Mouse (Mus musculus) ES-CJ7 (cell line): ENCODE data around the gene Gpn2.

Source experiments
- DNase-seq: peaks from one replicate; pipeline ENCODE4 v3.0.0; 2011; ENCODE audit warnings: low read depth, low spot score

Gene Gpn2

DNA sequence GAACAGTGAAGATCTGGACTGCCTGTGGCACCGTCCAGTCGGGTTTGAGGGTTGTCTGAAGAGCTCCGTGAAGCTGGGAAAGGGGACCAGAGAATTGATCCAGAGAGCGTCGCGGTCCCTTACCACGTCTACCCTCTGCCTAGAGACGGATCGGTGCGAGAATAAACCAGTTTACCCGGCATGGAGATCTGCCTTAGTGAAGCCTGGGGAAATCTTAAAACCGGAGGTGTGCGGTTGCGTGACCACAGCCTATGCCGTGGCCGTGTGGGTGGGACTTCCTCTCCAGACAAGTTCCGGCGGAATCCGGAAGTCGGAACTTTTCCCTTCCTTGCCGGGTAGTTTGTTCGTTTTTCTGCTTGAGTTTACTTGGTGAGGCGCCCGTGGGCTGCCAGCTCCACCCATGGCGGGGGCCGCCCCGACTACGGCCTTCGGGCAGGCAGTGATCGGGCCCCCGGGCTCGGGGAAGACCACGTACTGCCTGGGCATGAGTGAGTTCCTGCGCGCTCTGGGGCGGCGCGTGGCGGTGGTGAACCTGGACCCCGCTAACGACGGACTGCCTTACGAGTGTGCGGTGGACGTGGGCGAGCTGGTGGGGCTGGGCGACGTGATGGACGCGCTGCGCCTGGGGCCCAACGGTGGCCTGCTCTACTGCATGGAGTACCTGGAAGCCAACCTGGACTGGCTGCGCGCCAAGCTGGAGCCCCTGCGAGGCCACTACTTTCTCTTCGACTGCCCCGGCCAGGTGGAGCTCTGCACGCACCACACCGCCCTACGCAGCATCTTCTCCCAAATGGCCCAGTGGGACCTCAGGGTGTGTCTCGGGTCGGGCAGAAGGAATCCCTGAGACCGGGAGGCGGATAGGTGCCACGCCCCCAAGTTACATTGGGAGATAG, at the start of gene Gpn2:
Gpn2 (plus strand) TSS at position 304 of the 893 bp plus-strand sequence.
- peak; percentile 89 for DNase-seq

DNA sequence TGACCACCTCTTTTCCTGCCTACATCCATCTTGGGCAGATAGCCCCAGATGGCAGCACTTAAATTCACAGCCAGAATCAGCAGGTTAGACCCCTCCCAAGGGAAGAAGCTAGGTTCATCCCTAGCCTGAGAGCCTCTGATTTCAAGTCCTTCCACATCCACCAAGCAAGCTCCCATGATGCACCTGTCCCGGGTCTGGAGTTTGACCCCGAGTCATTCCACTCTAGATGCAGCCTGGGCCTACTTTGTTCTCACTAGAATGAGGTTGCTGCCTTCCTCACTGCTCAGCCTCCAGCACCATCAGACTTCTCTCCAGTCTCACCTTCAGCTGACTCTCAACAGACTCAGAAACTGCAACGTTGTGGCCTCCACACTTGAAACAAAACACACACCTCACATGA, 48.1 kb upstream of the Gpn2 start:
- no peak for DNase-seq

DNA sequence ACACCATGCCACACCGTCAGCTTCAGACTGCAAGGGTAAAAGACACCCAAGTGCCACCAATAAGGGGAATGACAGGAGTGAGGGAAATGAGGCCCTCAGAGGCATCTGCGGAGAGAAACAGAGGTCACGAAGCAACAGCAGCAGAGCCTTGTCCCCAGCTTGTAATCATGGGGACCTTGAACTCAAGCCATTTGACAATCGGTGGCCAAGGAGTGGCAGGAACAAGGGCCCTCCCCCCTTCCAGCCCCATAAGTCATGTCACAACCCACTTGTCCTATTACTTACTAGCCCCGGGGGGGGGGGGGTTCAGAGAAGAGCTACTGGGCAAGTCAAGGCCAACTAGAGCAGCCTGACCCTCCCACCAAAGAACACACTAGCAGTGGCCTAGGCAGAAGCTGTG, 47.5 kb upstream of the Gpn2 start:
- DNase-seq, result no peak

DNA sequence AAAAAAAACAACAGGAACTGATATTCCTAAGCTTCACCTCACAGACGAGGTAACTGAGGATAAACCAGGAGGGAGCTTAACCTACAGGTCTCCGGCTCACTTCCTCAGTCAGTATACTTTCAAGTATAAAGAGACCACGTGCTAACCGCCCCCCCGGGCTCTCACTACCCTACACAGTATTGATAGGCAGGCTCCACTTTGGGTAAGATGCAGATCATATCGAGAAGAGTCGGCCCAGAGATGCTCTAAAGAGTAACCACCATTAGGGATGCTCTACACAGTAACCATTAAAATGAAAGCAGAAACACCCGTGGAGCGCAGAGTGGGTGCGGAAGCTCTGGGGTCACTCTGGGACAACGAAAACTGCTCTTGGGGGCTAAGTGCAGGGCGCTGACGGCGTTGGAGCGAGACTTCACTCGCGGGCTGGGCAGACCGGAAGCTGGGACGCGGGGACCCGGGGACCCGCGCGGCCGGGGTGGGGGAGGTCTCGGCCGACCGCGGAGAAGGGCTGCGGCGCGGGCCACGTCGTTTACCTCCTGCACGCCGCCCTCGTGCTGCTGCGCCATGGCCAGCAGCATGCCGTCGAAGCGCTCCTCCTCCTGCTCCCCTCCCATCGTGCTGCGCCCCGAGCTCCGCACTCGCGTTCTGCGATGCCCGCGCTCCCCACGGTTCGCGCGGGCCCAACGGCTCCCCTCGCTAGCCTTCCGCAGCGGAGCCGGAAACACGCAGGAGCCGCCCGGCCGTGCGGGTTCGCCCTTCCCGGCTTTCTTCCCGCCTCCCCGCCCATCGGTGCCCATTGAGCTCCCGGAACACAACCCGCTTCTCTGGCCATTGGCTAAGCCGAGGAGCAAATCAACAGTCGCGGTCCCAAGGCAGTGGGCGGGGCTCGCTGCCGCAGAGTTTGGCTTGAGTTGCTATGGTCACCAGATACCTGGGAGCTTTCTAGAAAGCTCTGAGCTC, 38.6 kb upstream of the Gpn2 start, which contains the start of gene Nudc:
Nudc (minus strand) TSS at position 725 of the 960 bp plus-strand sequence.
- peak; percentile 96 for DNase-seq

DNA sequence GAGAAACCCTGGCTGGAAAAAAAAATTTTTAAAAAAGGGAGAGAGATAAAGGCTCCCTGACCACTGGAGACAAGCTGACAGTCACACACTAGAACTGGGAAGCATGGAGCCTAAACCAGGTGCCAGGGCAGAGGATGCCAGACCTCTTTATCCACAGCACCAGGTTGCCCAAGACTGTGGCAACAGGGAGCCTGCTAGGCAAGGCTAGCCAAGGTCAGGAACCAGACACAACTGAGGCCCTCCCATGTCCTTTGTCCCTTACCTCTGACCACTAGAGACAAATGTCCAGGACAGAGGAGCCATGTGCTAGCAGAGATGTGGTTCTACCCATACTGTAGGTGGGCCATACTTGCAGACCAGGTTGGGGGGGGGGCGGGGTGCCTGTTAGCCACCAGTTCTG, 32.1 kb upstream of the Gpn2 start:
- no peak for DNase-seq

DNA sequence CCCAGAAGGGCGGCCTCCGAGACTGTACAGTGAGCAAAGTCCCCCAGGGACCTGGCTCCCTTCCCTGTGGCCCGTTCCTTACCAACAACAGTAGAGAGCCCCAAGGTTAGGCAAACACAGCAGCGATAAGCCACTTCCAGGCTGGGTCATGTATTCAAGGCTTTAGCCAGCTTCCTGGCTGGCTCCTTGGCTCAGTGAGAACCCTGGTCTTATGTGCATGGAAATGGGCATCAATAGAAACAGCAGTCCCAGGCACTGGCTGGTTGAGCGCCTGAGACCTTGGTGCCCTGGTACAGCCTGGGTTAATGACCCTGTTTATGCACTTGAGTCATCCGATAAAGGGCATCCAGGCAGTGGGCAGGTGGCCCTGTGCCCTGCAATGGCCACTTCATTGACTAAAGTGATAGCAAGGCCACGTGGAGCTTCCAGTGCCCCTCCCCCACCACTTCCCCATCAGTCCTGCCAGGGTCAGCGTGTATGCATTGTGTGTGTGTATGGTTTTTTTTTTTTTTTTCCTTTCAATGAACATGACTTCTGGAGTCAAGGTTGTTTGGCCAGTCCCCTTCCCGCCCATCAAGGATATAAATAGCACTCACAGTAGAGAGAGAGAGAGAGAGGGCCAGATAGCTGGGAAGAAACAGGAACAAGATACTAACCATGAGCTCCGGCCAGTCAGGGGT, 31.3 kb upstream of the Gpn2 start, which contains the start of gene Nr0b2:
Nr0b2 (plus strand) TSS at position 609 of the 680 bp plus-strand sequence.
- DNase-seq, result no peak

DNA sequence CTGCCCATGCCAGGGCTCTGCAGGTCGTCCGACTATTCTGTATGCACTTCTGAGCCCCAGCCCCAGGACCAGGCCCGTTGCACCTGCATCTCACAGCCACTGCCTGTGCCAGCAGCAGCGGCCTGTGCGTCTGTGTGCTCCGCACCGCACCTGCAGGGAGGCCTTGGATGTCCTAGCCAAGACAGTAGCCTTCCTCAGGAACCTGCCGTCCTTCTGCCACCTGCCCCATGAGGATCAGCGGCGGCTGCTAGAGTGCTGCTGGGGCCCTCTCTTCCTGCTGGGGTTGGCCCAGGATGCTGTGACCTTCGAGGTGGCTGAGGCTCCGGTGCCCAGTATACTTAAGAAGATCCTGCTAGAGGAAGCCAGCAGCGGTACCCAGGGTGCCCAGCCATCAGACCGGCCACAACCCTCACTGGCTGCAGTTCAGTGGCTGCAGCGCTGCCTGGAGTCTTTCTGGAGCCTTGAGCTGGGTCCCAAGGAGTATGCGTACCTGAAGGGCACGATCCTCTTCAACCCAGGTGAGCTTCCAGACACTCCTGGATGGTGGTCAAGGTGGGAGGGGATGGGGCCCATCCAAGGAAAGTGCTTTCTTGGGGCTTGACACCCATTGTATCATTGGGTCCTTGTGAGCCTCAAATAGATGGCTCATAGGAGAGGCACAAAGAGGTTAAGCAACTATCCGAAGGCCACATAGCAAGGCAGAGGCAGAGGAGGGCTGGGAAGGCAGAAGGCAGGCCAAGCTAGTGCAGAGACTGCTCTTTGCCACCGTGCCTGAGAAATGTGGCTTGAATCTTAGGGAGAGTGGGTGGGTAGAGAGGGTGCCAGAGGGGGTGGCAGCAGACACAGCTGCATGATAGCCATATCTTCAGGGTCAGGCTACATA, 30.5 kb upstream of the Gpn2 start:
- no peak for DNase-seq

DNA sequence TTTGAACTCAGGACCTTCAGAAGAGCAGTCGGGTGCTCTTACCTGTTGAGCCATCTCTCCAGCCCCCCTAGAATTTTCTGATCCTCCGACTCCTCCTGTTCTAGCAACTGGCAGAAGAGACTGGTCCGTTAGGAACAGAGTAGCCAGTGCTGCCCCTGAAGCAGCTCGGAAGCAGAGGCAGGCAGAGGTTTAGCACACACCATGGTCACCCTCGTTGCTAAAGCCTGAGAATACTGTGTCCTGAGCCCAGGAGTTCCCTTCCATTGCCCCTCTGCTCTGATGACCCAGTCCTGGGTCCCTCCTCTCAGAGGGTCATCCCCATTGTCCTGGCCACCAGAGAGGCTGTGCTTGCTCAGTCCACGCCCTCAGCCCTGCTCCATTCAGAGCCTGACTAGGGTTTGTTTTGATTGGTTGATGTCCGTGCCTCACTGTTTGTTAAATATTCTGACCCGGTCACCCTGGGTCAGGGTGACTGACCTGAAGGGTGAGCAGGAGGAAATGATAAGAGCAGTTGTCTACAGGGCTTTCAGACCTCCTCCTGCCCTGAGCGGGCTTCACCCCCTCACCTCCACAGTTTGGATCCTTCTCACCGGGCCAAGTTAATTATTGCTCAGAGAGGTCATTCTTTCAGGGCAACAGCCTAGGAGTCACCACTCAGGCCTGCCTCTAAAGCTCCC, 27.0 kb upstream of the Gpn2 start:
- DNase-seq, result no peak

DNA sequence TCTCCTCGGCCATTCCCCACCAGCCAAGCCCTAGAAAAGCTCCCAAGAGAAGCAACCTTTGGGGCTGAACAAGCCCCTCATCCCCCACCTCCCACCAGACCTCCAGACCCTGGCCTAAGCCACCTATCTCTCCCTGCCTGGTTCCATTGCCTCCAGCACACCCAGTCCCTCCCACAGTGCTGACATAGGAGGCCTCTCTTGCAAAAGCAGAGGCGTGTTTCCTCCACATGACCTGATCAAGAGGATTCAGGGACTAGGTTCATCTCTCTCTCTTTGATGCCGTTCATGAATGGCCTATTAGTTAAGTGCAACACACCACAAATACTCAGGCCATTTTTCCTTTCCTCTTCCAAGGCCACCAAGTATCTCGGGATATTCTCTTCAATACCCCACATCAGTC, 24.3 kb upstream of the Gpn2 start:
- no peak for DNase-seq

DNA sequence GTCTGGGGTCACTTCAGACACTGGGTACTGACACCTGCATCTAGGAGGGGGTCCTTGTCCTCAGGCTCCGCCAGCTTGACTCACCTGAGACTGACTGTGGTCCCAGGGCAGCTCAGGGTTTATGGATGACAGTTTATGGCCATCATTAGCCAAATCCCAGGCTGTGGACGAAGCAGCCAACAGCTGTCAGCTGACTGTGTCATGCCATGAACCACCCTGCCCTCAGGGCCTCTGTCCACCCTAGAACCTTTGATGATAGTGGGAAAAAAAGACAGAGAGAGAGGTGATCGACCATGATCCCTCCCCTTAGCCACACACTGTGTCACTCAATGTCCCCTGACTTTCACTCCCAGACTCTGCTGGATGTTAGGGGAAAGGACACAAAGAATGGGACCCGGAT, 22.5 kb upstream of the Gpn2 start:
- DNase-seq, result no peak

DNA sequence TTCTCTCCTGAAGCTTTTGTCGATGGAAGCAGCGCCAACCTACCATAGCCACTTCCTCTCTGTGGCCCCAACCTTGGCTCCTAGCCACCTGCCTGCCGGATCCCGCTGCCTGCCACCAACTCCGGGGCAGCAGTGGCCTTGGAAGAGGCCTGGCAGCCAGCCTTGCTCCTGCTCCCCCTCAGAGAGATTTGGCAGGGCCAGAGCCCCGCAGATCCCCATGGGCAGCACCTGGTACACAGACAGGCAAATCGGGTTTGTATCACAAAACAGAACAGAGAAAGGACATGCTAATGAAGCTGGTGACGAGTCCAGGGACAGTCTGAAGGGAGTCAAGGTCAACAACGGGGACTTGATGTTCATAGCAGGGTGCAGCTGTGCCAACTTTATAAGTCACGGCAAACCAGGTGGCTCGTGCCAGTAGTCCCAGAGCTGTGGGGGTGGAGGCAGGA, 21.0 kb upstream of the Gpn2 start:
- DNase-seq, result no peak

DNA sequence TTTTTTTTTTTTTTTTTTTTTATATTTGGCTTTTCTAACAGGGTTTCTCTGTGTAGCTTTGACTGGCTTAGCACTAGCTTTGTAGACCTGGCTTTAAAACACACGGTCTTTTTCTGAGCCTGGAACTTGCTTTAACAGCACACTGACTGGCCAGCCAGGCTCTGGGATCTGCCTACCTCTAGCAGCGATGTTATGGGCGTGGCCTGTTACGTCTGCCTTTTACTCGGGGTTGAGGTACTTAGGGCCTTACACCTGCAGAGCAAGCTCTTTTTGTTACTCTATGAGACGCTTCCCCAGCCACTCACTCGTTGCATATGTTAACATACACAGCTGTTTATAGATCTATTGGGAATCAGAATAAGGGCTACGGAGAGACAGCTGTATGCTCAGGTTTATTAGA, 16.9 kb upstream of the Gpn2 start:
- peak; percentile 76 for DNase-seq

DNA sequence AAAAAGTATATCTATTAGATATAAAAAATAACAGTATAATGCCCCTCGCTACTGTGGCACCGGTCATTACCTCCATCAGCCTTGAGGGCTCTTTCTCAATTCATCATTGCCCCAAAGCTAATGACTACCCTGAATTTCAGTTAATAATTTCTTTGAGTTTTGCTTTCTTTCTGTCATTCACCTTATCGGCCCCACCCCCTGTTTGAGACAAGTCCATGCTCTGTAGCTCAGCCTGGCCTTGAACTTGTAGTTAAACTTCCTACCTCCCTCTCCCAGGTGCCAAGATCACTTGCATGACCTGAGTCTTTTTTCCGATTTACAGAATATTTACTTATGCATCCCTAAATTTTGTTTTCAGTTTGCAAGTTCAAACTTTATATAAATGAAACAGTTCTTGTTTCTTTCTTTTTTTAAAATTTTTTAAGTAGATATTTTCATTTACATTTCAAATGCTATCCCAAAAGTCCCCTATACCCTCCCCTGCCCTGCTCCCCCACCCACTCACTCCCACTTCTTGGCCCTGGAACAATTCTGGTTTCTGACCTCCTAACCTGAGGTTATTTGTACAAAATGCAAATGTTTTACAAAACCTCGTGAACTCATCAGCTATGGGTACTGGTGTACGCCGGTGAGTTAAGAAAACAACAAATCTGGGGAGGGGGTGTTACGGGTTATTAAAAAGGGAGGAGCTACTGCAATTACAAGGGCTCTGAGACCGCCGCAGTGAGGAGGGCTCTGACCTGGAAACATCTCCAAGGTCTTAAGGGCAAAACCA, 14.7 kb upstream of the Gpn2 start:
- DNase-seq, result no peak

DNA sequence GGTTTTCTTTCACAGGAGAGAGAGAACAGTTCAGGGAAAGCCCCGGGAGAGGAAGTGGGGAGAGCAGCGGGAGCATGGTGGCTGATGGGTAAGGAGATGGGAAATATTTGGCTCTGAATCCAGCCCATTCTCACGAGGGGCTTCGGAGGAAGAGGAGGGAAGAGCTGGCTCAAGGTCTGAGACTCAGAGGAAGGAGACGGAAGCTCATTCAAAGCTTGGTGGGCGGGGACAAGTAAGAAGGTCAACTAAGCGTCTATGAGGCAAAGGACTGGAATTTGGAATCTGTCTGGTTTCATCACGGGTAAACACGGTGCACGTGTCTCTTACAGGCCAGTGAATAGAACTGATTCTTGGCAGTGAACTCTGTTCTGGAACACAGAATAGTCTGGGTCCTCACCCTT, 14.1 kb upstream of the Gpn2 start:
- peak; percentile 90 for DNase-seq

DNA sequence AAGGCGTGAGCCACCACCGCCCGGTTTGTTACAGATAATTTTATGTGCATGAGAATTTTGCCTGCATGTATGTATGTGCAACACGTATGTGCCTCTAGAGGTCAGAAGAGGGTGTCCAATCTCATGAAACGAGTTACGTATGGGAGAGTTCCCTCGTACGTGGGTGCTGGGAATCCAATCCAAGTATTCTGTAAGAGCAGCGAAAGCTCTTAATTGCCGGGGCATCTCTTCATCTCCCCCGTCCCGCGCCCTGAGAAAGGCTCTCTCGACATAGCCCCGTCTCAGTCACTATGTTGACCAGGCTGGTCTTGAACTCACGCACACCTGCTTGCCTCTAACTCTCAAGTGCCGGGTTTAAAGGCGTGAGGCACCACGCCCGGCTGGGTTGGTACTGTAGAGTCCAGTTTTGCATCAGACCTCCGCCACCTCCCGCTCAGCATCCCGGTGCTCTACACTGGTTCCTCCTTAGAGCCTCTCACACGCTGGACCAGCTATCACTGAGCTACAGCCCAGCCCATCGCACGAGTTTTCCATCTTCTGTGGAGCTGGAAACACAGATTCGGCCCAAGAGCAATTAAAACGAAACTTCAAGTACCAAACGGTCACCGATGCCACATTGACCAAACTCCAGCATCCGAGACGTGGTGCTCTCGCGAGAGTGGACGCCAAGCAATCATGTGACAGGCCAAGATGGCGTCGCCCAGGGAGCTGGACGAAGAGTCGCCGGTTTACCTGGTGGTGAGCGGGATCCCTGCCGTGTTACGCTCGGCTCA, 9.9 kb upstream of the Gpn2 start, which contains the start of gene Gpatch3:
Gpatch3 (plus strand) TSS at position 676 of the 773 bp plus-strand sequence.
- DNase-seq, result peak; percentile 92

DNA sequence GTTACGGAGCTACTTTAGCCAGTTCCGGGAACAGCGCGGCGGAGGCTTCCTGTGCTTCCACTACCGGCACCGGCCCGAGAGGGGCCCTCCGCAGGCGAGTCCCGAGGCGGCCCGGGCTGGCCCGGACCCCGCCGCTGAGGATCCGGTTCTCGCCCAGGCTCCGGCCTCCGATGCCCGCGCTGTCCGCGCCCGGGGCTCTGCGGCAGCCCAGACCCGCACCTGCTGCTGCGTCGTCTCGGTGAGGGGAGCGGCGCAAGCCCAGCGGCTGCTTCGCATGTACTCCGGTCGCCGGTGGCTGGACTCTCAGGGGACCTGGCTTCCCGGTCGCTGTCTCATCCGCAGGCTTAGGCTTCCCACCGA, 9.3 kb upstream of the Gpn2 start:
- DNase-seq, result no peak

DNA sequence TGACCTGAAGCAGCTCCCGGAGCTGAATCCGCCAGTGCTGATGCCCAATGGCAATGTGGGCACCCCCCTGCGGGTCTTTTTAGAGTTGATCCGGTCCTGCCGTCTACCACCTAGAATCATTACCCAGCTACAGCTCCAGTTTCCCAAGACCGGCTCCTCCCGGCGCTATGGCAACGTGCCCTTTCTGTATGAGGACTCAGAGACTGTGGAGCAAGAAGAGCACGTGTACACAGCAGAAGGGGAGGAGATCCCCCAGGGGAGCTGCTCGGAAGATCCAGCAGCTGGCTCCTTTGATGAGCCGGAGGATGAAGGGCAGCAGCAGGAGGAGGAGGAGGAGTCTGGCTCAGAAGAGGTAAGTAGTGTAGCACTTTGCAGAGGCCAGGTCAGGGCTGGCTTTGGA, 6.2 kb upstream of the Gpn2 start:
- DNase-seq, result peak; percentile 82

DNA sequence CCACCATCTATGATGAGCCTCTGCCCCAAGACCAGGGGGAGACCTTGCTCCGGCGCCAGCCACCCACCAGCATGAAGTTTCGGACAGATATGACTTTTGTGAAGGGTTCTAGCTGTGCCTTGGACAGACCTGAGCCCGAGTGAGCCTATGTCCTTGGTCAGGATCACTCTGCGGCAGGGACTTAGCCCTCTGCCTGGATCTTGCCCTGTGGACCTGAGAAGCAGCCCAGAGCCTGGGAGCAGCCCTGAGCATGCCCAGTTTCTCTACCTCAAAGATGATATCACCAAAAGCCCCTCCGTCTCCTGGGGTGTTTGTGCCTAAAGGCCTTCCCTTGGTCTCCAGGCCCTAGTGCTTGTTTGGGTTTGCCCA, 488 bp upstream of the Gpn2 start:
- no peak for DNase-seq

DNA sequence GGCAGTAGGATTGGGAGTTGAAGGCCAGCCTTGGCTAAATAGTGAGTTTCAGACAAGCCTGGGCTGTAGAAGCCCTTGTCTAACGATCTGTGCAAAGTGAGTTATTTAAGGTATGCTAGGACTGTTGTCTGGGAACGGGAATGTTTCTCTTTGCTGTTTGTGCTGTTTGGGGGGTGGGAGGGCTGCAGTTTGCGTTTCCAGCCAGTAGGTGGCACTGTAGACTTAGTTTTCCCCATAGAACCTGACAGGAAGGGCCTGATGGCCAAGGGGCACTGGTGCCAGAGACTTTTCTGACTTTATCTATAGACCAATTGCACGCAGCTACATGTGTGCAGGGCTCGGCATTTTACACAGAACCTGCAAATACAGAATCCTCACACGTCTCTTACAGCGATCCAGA, 8.4 kb downstream of the Gpn2 start:
- DNase-seq, result no peak
